Mouse (Mus musculus) testis, adult 2 months (tissue): ENCODE results near the gene Cog4.

Experiments
- CTCF ChIP-seq: fragments of 200-500 bp; IDR thresholded peaks from 2 replicates; pipeline ENCODE4 v1.5.1; 2012; ENCODE audit warnings: low read depth, mild to moderate bottlenecking, inconsistent platforms, low read length, moderate library complexity; ENCODE audit not compliant: control insufficient read depth, insufficient read depth, insufficient replicate concordance
- POLR2A ChIP-seq: fragments of 200-500 bp; IDR thresholded peaks from 2 replicates; pipeline ENCODE4 v1.6.1; 2012; ENCODE audit warnings: low read depth, mild to moderate bottlenecking, inconsistent platforms, low read length, moderate library complexity; ENCODE audit not compliant: control insufficient read depth

DNA sequence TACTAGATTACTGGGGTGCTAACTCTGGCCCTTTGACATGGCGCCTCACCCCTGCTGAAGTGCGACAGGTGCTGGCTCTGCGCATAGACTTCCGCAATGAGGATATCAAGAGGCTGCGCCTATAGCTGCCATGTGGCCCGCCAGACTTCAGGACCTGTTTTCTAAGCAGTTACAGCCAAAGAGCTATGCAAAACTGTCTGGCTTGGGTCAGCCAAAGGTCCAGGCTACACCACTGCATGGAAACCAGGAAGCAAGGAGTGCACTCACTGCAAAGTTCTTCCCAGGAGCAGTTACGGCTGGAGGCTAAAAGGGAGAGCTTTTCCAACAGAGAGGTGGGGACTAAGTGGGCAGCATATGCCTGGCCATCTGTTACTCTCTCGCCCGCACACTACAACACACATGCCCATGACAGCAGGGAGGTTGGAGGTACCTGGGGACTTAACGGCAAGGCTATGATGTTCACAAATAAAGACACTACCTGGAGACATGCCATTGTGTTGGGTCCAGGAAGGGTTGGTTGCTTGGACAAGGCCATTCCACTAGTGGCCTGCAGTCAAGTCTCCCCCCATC, 35.4 kb downstream of the Cog4 start:
- TF ChIP-seq CTCF (no peak), POLR2A (no peak)
